Mouse (Mus musculus): Measurements from ENCODE around the gene Tmtc2. TPM values are rescaled to one million over a fixed set of nuclear protein-coding genes. Genes with fewer than 3 reads are reported as not detected.

Gene Tmtc2
- polyA plus RNA-seq, 1 experiment from 2014 or later, result 9.0 TPM

- Histone ChIP-seq H3K4me3 (no peak overlapping the region), H3K36me3 (no peaks in the 10 kb centered on the region), H3K4me1 (replicated peaks) (peaks cover 46% of the 10 kb centered on the region), H3K4me2 (no peak overlapping the region), H3K27me3 (no peaks in the 10 kb centered on the region), H3K27ac (replicated peaks) (no peak overlapping the region), H3K9me3 (no peaks in the 10 kb centered on the region), H3K9ac (no peak overlapping the region)
- WGBS, result 27% methylated on average over 4 of the region's 4 CpGs
- ATAC-seq (ENCODE audit: low read depth), result no peak
Observed at GRCm38 (mm10) chr10:105486977-105487376, 87.3 kb downstream of the Tmtc2 start.

DNA sequence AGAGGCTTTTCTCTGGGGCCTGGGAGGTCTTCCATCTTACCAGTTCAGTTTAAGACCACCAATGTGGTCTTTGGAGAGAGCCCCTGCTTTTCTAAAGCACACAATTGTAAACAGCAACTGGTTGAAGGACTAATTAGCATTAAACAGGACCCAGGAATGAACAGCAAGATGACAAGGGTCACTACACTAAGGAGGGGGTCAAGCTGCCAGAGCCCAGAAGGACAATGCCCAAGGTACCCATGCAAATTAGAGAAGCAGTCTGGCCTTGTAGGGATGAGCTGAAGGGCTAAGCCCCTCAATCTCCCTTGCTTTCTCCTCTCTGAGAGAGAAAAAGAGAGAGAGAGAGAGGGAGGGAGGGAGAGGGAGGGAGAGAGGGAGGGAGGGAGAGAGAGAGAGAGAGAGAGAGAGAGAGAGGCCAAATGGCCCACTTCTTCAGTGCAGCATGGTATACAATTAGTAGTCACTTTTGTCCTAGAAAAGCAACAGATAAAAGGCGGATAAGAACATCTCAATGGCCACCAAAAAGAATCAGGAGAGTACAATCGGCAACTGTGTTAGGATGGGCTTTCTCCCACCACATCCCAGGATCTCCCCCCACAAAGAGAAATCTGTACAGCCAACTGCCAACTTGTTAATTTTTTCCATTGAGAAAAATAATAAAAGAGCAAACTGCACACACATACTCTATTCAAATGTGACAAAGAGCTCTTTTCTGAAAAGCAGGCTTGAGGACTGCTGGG, 89.7 kb downstream of the Tmtc2 start:
- 0 out of 2 replicates have a peak overlapping the region, but pooled peaks have one; percentile 38 for H3K27ac ChIP-seq (replicated peaks)
- H3K9ac ChIP-seq, result no peak overlapping the region
- no peak for ATAC-seq (ENCODE audit: low read depth)
- H3K27me3 ChIP-seq, result no peaks in the 10 kb centered on the region
- no peaks in the 10 kb centered on the region for H3K36me3 ChIP-seq
- WGBS, result 23% methylated on average over 2 of the region's 2 CpGs
- H3K4me3 ChIP-seq, result no peak overlapping the region
- no peaks in the 10 kb centered on the region for H3K9me3 ChIP-seq
- no peak overlapping the region for H3K4me2 ChIP-seq
- H3K4me1 ChIP-seq (replicated peaks), result peaks cover 47% of the 10 kb centered on the region

- 42% methylated on average over 11 of the region's 11 CpGs for WGBS
- peaks cover 39% of the 10 kb centered on the region for H3K4me1 ChIP-seq (replicated peaks)
- H3K9ac ChIP-seq, result no peak overlapping the region
Observed at GRCm38 (mm10) chr10:105479771-105480170, 94.5 kb downstream of the Tmtc2 start.

DNA sequence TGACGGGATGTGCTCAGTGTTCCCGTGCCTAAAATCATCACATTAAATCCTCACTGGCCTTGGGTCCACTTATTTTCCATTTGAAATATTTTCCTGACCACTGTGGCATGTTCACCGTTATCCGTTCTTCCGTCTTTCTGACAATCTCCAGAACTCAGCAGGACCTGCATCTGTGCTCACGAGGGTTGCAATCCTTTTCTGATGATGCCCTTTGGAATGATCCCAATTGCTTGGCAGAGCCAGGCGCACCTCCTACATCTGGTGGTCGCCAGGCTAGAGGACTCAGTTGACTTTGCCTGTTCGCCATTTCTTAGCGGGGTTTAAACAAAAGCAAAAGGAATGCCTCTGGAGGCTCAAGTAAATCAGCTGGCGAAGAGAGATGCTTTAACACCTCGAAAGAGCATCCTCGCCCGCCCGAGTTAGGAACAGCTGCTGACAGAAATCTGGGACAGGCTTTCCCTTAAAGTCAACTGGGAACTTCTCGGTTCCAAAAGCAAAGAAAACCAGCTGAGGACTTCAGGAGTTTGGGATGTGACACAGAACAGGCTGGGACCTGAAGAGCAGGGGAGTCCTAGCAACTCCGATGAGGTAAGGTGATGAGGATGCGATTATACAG, 96.5 kb downstream of the Tmtc2 start:
- H3K4me2 ChIP-seq, result no peak overlapping the region
- no peak for ATAC-seq (ENCODE audit: low read depth)
- WGBS, result 91% methylated on average over 18 of the region's 18 CpGs
- H3K4me3 ChIP-seq, result no peak overlapping the region
- no peaks in the 10 kb centered on the region for H3K27me3 ChIP-seq
- H3K4me1 ChIP-seq (replicated peaks), result peaks cover 31% of the 10 kb centered on the region
- H3K27ac ChIP-seq (replicated peaks), result no peak overlapping the region
- H3K36me3 ChIP-seq, result no peaks in the 10 kb centered on the region
- no peaks in the 10 kb centered on the region for H3K9me3 ChIP-seq
- no peak overlapping the region for H3K9ac ChIP-seq

More at GRCm38 (mm10) chr10:105479771-105480170, 94.5 kb downstream of the Tmtc2 start:
- no peaks in the 10 kb centered on the region for H3K9me3 ChIP-seq
- H3K27ac ChIP-seq (replicated peaks), result 0 out of 2 replicates have a peak overlapping the region, but pooled peaks have one; percentile 28
- no peak overlapping the region for H3K4me3 ChIP-seq
- no peaks in the 10 kb centered on the region for H3K36me3 ChIP-seq
- H3K4me2 ChIP-seq, result peak overlapping the region; percentile 25
- no peaks in the 10 kb centered on the region for H3K27me3 ChIP-seq
- peak; percentile 28; the same call in 1 of the 2 replicates for ATAC-seq (ENCODE audit: low read depth)

DNA sequence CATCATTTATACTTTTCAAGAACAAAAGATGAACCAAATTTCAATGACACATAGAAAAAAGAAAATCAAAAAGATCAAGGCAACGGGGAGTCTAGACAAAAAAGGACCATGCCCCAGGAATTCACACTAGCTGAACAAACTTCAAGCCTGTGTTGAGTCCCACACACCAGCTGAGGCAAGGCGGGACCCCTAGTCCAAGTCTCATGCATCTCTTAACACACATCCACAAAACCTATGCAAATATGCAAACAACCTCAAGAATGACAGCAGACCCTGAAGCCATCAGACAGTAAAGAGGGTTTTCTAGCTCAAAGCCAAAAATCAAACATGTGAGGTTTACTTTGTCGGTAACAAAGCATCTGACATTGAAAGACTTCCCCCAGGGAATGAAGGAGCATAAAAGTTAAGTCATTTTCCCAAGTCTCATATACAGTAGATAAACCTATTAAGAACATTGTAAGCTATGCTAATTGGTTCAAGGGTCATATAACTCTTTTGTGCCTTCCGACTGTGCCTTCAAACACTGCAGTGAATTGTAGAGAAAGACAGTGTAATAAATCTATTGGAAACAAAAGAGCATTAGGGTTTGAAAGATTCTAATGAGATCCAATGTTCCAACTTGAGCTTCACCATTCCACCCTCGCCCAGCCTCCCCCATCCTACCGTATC, 100.0 kb downstream of the Tmtc2 start:
- Histone ChIP-seq H3K9me3 (no peaks in the 10 kb centered on the region), H3K36me3 (no peaks in the 10 kb centered on the region), H3K27ac (replicated peaks) (no peak overlapping the region), H3K4me2 (no peak overlapping the region), H3K27me3 (no peaks in the 10 kb centered on the region), H3K4me3 (no peak overlapping the region), H3K4me1 (replicated peaks) (peaks cover 20% of the 10 kb centered on the region), H3K9ac (no peak overlapping the region)
- 0 out of 2 replicates have a peak, but pooled peaks have one; percentile 29 for ATAC-seq (ENCODE audit: low read depth)
- 28% methylated on average over 6 of the region's 6 CpGs for WGBS

DNA sequence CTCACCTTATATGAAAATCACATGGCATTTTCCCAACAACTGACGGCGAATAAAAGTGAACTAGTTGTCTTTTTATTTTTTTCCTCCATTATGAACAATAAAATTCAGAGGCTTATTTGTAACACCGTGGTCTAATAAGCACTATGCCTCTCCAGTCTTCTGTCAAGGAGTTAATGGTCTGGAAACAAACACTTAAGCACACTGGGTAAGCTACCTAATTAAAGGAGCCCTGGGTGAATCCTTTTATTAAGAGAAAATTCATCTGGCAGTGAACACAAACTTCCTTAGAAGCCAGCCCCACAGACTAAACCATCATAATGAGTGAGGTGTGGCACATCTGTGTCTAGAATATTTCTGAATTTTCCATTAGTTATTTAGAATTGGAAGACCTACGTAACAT, 109.9 kb downstream of the Tmtc2 start:
- Histone ChIP-seq H3K9me3 (no peaks in the 10 kb centered on the region), H3K4me3 (no peak overlapping the region), H3K36me3 (no peaks in the 10 kb centered on the region), H3K4me1 (replicated peaks) (no peaks in the 10 kb centered on the region; the same call in 1 of the 2 replicates), H3K9ac (no peak overlapping the region), H3K27ac (replicated peaks) (no peak overlapping the region), H3K27me3 (no peaks in the 10 kb centered on the region), H3K4me2 (no peak overlapping the region)
- WGBS, result 62% methylated on average over 4 of the region's 4 CpGs
- no peak for ATAC-seq (ENCODE audit: low read depth)

DNA sequence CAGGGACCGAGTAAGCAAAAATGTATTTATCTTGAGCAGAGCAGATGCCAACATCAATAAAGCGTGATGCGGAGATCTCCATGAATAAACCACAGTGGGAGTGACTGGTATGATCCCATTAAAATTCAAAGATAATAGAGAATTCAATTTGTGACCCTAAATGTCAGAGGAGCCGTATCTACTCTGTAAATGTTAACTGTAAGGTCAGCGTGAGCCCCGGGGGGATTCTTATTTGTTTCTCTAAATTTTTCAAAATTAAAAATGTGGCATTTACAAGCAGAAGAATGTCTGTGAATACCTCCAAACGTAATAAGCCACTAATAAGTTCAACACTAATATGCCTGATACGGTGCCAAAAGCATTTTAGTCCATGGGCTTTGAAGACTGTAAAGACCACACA, 120.8 kb downstream of the Tmtc2 start:
- 66% methylated on average over 8 of the region's 8 CpGs for WGBS
- no peaks in the 10 kb centered on the region for H3K9me3 ChIP-seq
- ATAC-seq (ENCODE audit: low read depth), result no peak

DNA sequence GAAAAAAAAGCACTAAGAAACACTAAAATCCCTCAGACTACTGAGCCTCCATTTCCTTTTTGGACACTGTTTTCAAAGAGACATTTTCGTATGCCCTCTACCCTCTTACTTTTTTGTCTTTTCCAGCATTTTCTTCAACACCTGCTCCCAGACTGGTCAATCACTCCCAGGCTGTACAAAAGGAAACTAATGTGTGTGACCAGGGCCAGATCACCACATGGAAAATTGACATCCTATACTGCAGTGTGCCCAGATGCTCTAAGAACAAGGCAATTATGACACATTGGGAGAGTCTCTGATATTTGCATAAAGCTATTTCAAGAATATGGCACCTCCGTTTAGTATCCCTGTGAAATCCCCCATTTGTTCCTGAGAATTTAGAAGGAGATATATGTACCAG, 127.1 kb downstream of the Tmtc2 start:
- 71% methylated on average over 2 of the region's 2 CpGs for WGBS
- Histone ChIP-seq H3K4me1 (replicated peaks) (no peaks in the 10 kb centered on the region), H3K4me3 (no peak overlapping the region), H3K4me2 (no peak overlapping the region), H3K27ac (replicated peaks) (no peak overlapping the region), H3K9me3 (no peaks in the 10 kb centered on the region), H3K27me3 (no peaks in the 10 kb centered on the region), H3K9ac (no peak overlapping the region), H3K36me3 (no peaks in the 10 kb centered on the region)
- no peak for ATAC-seq (ENCODE audit: low read depth)

More for the DNA sequence above, 120.8 kb downstream of the Tmtc2 start:
- no peak overlapping the region for H3K4me3 ChIP-seq
- H3K4me1 ChIP-seq (replicated peaks), result no peaks in the 10 kb centered on the region
- H3K4me2 ChIP-seq, result no peak overlapping the region
- H3K27ac ChIP-seq (replicated peaks), result no peak overlapping the region
- no peak overlapping the region for H3K9ac ChIP-seq
- no peaks in the 10 kb centered on the region for H3K36me3 ChIP-seq
- H3K27me3 ChIP-seq, result no peaks in the 10 kb centered on the region

DNA sequence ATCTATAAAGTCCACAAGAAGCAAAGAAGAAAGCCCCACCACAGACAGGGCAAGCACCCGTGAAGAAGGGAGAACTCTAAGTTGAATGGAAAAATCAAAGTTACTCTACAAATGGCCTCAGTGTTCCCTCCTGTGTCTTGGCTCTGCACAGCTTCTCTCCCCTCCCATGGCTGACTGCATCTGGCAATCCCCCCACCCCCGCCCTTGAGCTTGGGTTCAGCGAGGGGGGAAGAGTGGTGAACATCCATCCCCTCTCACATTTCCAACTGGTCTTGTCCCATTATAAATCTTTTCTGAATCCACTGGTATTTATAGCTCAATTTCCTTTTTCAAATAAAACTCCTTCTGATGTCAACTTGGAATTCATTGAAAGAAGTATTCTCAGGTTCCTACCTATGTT, 129.9 kb downstream of the Tmtc2 start:
- no peaks in the 10 kb centered on the region for H3K36me3 ChIP-seq
- no peaks in the 10 kb centered on the region for H3K27me3 ChIP-seq
- WGBS, result 78% methylated on average over 3 of the region's 3 CpGs
- H3K4me2 ChIP-seq, result no peak overlapping the region
- no peaks in the 10 kb centered on the region for H3K4me1 ChIP-seq (replicated peaks)
- H3K9ac ChIP-seq, result no peak overlapping the region
- ATAC-seq (ENCODE audit: low read depth), result no peak
- H3K9me3 ChIP-seq, result no peaks in the 10 kb centered on the region
- H3K4me3 ChIP-seq, result no peak overlapping the region
- H3K27ac ChIP-seq (replicated peaks), result no peak overlapping the region

DNA sequence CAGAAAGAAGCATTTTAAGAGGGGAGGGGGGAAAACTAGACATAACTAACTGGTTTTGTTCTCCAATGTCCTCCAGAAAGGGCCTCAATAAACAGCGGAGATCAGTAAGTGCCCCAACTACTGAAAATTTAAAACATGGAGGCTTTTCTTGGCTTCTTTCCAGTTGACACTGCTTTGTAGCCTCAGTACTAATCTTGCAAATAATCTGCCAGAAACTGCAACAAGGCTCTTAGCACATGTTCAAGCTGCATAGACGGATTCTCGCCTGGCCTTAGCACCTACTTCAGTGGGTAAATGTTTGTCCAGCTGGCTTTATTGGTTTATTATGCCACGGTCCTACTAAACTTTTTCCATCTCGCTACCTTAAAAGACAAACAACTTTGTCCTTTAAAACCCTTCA, 139.4 kb downstream of the Tmtc2 start:
- ATAC-seq (ENCODE audit: low read depth), result no peak
- no peak overlapping the region for H3K4me3 ChIP-seq
- H3K4me2 ChIP-seq, result no peak overlapping the region
- no peaks in the 10 kb centered on the region for H3K9me3 ChIP-seq
- no peaks in the 10 kb centered on the region for H3K27me3 ChIP-seq
- H3K27ac ChIP-seq (replicated peaks), result no peak overlapping the region
- H3K4me1 ChIP-seq (replicated peaks), result peaks cover 4% of the 10 kb centered on the region; the same call in 1 of the 2 replicates
- 78% methylated on average over 5 of the region's 5 CpGs for WGBS
- H3K36me3 ChIP-seq, result no peaks in the 10 kb centered on the region
- no peak overlapping the region for H3K9ac ChIP-seq

DNA sequence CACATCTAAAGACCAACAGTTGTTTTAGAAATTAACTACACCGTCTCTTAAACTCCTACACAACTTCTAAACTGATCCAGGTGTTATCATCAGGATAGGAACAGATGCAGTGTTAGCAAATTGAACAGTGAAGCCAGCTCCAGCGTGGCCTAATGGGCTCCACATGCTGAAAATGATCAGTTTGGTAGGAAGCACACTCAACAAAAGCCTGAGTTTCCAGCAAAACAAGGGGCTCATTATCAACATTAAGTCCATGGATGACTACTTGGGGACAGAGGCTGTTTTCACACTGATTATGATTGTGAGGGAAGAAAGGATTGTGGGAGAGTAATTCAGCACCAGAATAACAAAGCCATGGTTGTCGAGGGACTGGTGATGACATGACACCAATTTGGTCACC, 143.4 kb downstream of the Tmtc2 start:
- no peaks in the 10 kb centered on the region for H3K9me3 ChIP-seq
- ATAC-seq (ENCODE audit: low read depth), result no peak
- no peak overlapping the region for H3K4me3 ChIP-seq
- H3K27me3 ChIP-seq, result no peaks in the 10 kb centered on the region
- H3K27ac ChIP-seq (replicated peaks), result no peak overlapping the region
- no peak overlapping the region for H3K4me2 ChIP-seq
- 56% methylated on average over 3 of the region's 3 CpGs for WGBS
- H3K4me1 ChIP-seq (replicated peaks), result peaks cover 15% of the 10 kb centered on the region
- H3K9ac ChIP-seq, result no peak overlapping the region
- no peaks in the 10 kb centered on the region for H3K36me3 ChIP-seq

- ATAC-seq (ENCODE audit: low read depth), result no peak
- H3K4me3 ChIP-seq, result no peak overlapping the region
- H3K9me3 ChIP-seq, result no peaks in the 10 kb centered on the region
- no peak overlapping the region for H3K27ac ChIP-seq (replicated peaks)
- no peaks in the 10 kb centered on the region for H3K36me3 ChIP-seq
- 49% methylated on average over 5 of the region's 5 CpGs for WGBS
- H3K27me3 ChIP-seq, result no peaks in the 10 kb centered on the region
- H3K4me2 ChIP-seq, result no peak overlapping the region
- peaks cover 15% of the 10 kb centered on the region for H3K4me1 ChIP-seq (replicated peaks)
- no peak overlapping the region for H3K9ac ChIP-seq
Observed at GRCm38 (mm10) chr10:105430232-105430631, 144.0 kb downstream of the Tmtc2 start.
